Mouse (Mus musculus): Measurements from ENCODE around the gene Pkp3. TPM values are rescaled to one million over a fixed set of nuclear protein-coding genes. Genes with fewer than 3 reads are reported as not detected.

The Pkp3 gene
- polyA plus RNA-seq, 1 experiment = not detected

GRCm38 (mm10) chr7:141042539-141042938 is 35.5 kb upstream of the Pkp3 start:
- peaks cover 11% of the 10 kb centered on the region for H3K4me1 ChIP-seq (ENCODE audit: control insufficient read depth, insufficient read depth, low read length)
- H3K4me3 ChIP-seq (ENCODE audit: insufficient read depth, low read length) = no peak overlapping the region
- TF ChIP-seq CTCF (IDR thresholded peaks at IDR 0.05; ENCODE audit: low read depth, low read length) = no peak
- no peak for TF ChIP-seq POLR2A (IDR thresholded peaks at IDR 0.05; ENCODE audit: borderline replicate concordance, low read depth, low read length)
- H3K27ac ChIP-seq (ENCODE audit: insufficient read depth, low read depth, low read length) = no peak overlapping the region

GRCm38 (mm10) chr7:141046931-141047580 is 31.0 kb upstream of the Pkp3 start:
- Histone ChIP-seq H3K4me1 (ENCODE audit: control insufficient read depth, insufficient read depth, low read length) (peaks cover 7% of the 10 kb centered on the region), H3K4me3 (ENCODE audit: insufficient read depth, low read length) (no peak overlapping the region), H3K27ac (ENCODE audit: insufficient read depth, low read depth, low read length) (no peak overlapping the region)
- no peak for TF ChIP-seq POLR2A (IDR thresholded peaks at IDR 0.05; ENCODE audit: borderline replicate concordance, low read depth, low read length)
- TF ChIP-seq CTCF (IDR thresholded peaks at IDR 0.05; ENCODE audit: low read depth, low read length) = no peak

- Histone ChIP-seq H3K4me1 (ENCODE audit: control insufficient read depth, insufficient read depth, low read length) (peaks cover 7% of the 10 kb centered on the region), H3K27ac (ENCODE audit: insufficient read depth, low read depth, low read length) (0 out of 2 replicates have a peak overlapping the region, but pooled peaks have one; percentile 9), H3K4me3 (ENCODE audit: insufficient read depth, low read length) (peak overlapping the region; percentile 41)
- no peak for TF ChIP-seq CTCF (IDR thresholded peaks at IDR 0.05; ENCODE audit: low read depth, low read length)
Observed at GRCm38 (mm10) chr7:141047581-141048225, 30.3 kb upstream of the Pkp3 start.

- H3K4me3 ChIP-seq (ENCODE audit: insufficient read depth, low read length) = peak overlapping the region; percentile 41
- TF ChIP-seq POLR2A (IDR thresholded peaks at IDR 0.05; ENCODE audit: borderline replicate concordance, low read depth, low read length) (no peak), CTCF (IDR thresholded peaks at IDR 0.05; ENCODE audit: low read depth, low read length) (peak; percentile 92)
- H3K27ac ChIP-seq (ENCODE audit: insufficient read depth, low read depth, low read length) = 0 out of 2 replicates have a peak overlapping the region, but pooled peaks have one; percentile 9
- H3K4me1 ChIP-seq (ENCODE audit: control insufficient read depth, insufficient read depth, low read length) = peaks cover 7% of the 10 kb centered on the region
Observed at GRCm38 (mm10) chr7:141048226-141049218, 29.5 kb upstream of the Pkp3 start.

- Histone ChIP-seq H3K27ac (ENCODE audit: insufficient read depth, low read depth, low read length) (no peak overlapping the region), H3K4me1 (ENCODE audit: control insufficient read depth, insufficient read depth, low read length) (peaks cover 7% of the 10 kb centered on the region), H3K4me3 (ENCODE audit: insufficient read depth, low read length) (no peak overlapping the region)
- TF ChIP-seq POLR2A (IDR thresholded peaks at IDR 0.05; ENCODE audit: borderline replicate concordance, low read depth, low read length) (no peak), CTCF (IDR thresholded peaks at IDR 0.05; ENCODE audit: low read depth, low read length) (no peak)
Observed at GRCm38 (mm10) chr7:141049326-141049725, 28.7 kb upstream of the Pkp3 start.

GRCm38 (mm10) chr7:141051060-141051685 is 26.8 kb upstream of the Pkp3 start:
- peaks cover 7% of the 10 kb centered on the region for H3K4me1 ChIP-seq (ENCODE audit: control insufficient read depth, insufficient read depth, low read length)
- no peak overlapping the region for H3K4me3 ChIP-seq (ENCODE audit: insufficient read depth, low read length)
- no peak overlapping the region for H3K27ac ChIP-seq (ENCODE audit: insufficient read depth, low read depth, low read length)
- TF ChIP-seq POLR2A (IDR thresholded peaks at IDR 0.05; ENCODE audit: borderline replicate concordance, low read depth, low read length) (no peak), CTCF (IDR thresholded peaks at IDR 0.05; ENCODE audit: low read depth, low read length) (no peak)

GRCm38 (mm10) chr7:141052016-141052415 is 26.0 kb upstream of the Pkp3 start:
- Histone ChIP-seq H3K27ac (ENCODE audit: insufficient read depth, low read depth, low read length) (no peak overlapping the region), H3K4me3 (ENCODE audit: insufficient read depth, low read length) (no peak overlapping the region), H3K4me1 (ENCODE audit: control insufficient read depth, insufficient read depth, low read length) (peaks cover 5% of the 10 kb centered on the region)
- TF ChIP-seq POLR2A (IDR thresholded peaks at IDR 0.05; ENCODE audit: borderline replicate concordance, low read depth, low read length) = no peak
- TF ChIP-seq CTCF (IDR thresholded peaks at IDR 0.05; ENCODE audit: low read depth, low read length) = no peak

- no peak overlapping the region for H3K27ac ChIP-seq (ENCODE audit: insufficient read depth, low read depth, low read length)
- H3K4me1 ChIP-seq (ENCODE audit: control insufficient read depth, insufficient read depth, low read length) = peaks cover 1% of the 10 kb centered on the region
- TF ChIP-seq POLR2A (IDR thresholded peaks at IDR 0.05; ENCODE audit: borderline replicate concordance, low read depth, low read length) (no peak), CTCF (IDR thresholded peaks at IDR 0.05; ENCODE audit: low read depth, low read length) (no peak)
- no peak overlapping the region for H3K4me3 ChIP-seq (ENCODE audit: insufficient read depth, low read length)
Observed at GRCm38 (mm10) chr7:141052421-141052820, 25.6 kb upstream of the Pkp3 start.

- Histone ChIP-seq H3K27ac (ENCODE audit: insufficient read depth, low read depth, low read length) (no peak overlapping the region), H3K4me1 (ENCODE audit: control insufficient read depth, insufficient read depth, low read length) (no peaks in the 10 kb centered on the region), H3K4me3 (ENCODE audit: insufficient read depth, low read length) (no peak overlapping the region)
- TF ChIP-seq CTCF (IDR thresholded peaks at IDR 0.05; ENCODE audit: low read depth, low read length) = no peak
Observed at GRCm38 (mm10) chr7:141055785-141056184, 22.2 kb upstream of the Pkp3 start.
